Mouse (Mus musculus): Measurements from ENCODE around the gene Gpc6. TPM values are rescaled to one million over a fixed set of nuclear protein-coding genes. Genes with fewer than 3 reads are reported as not detected.

Gpc6 gene
- total and polyA plus RNA-seq, 2 experiments from 2014 or later, result 11.0 to 17.1 TPM

GRCm38 (mm10) chr14:117451391-117451991 lies 526.4 kb downstream of the Gpc6 start:
- H3K27ac ChIP-seq (ENCODE audit: low read depth), result no peak overlapping the region
- no peak overlapping the region for H3K4me3 ChIP-seq (ENCODE audit: low read depth, low read length)
- H3K27me3 ChIP-seq (ENCODE audit: control insufficient read depth, insufficient read depth, low read length), result no peaks in the 10 kb centered on the region
- H3K36me3 ChIP-seq (replicated peaks; ENCODE audit: control insufficient read depth, insufficient read depth, low read length), result no peaks in the 10 kb centered on the region
- DNase-seq (ENCODE audit: low spot score) (no peak), ATAC-seq (ENCODE audit: insufficient read depth, low read depth) (no peak)
- no peak overlapping the region for H3K9ac ChIP-seq (replicated peaks; ENCODE audit: low read depth, low read length)
- H3K9me3 ChIP-seq (replicated peaks; ENCODE audit: control insufficient read depth, low read length), result no peaks in the 10 kb centered on the region
- no peak overlapping the region for H3K4me2 ChIP-seq (ENCODE audit: low read depth, low read length)
- H3K4me1 ChIP-seq (ENCODE audit: control insufficient read depth, insufficient read depth), result no peaks in the 10 kb centered on the region
- WGBS, result 46% methylated on average over 3 of the region's 3 CpGs
- TF ChIP-seq CTCF (IDR thresholded peaks at IDR 0.05; ENCODE audit: low read depth) (no peak), EP300 (IDR thresholded peaks at IDR 0.05; ENCODE audit: low read depth) (no peak)

GRCm38 (mm10) chr14:117452150-117452549 lies 527.0 kb downstream of the Gpc6 start:
- TF ChIP-seq EP300 (IDR thresholded peaks at IDR 0.05; ENCODE audit: low read depth), result no peak
- no peak for TF ChIP-seq CTCF (IDR thresholded peaks at IDR 0.05; ENCODE audit: low read depth)
- H3K27me3 ChIP-seq (ENCODE audit: control insufficient read depth, insufficient read depth, low read length), result no peaks in the 10 kb centered on the region
- H3K9me3 ChIP-seq (replicated peaks; ENCODE audit: control insufficient read depth, low read length), result no peaks in the 10 kb centered on the region
- no peak overlapping the region for H3K4me3 ChIP-seq (ENCODE audit: low read depth, low read length)
- H3K4me2 ChIP-seq (ENCODE audit: low read depth, low read length), result no peak overlapping the region
- no peak for ATAC-seq (ENCODE audit: insufficient read depth, low read depth)
- H3K27ac ChIP-seq (ENCODE audit: low read depth), result no peak overlapping the region
- no peak for DNase-seq (ENCODE audit: low spot score)
- no peak overlapping the region for H3K9ac ChIP-seq (replicated peaks; ENCODE audit: low read depth, low read length)
- H3K36me3 ChIP-seq (replicated peaks; ENCODE audit: control insufficient read depth, insufficient read depth, low read length), result no peaks in the 10 kb centered on the region
- H3K4me1 ChIP-seq (ENCODE audit: control insufficient read depth, insufficient read depth), result no peaks in the 10 kb centered on the region
- 79% methylated on average over 7 of the region's 7 CpGs for WGBS

DNA sequence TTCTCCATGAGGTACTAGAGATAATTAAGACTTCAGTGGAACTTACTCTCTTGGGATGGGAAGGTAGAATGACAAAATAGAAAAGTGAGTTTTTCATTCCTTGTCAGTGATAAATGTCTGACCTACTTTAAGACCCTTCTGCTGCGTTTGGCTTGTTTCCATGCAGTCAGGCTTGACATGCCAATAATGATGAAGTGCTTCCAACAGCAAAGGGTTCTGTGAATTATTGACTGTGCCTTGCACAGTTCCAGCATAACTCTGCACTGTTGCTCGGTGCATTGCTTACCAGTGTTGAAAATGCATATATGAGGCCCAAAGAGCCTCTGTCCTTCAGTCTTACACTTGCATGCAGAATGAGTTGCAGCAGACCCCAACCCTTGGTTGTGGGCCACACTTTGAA lies 548.3 kb downstream of the Gpc6 start:
- 66% methylated on average over 2 of the region's 2 CpGs for WGBS
- Histone ChIP-seq H3K9ac (replicated peaks; ENCODE audit: low read depth, low read length) (no peak overlapping the region), H3K36me3 (replicated peaks; ENCODE audit: control insufficient read depth, insufficient read depth, low read length) (no peaks in the 10 kb centered on the region), H3K4me3 (ENCODE audit: low read depth, low read length) (no peak overlapping the region), H3K4me2 (ENCODE audit: low read depth, low read length) (no peak overlapping the region), H3K27ac (ENCODE audit: low read depth) (no peak overlapping the region), H3K27me3 (ENCODE audit: control insufficient read depth, insufficient read depth, low read length) (no peaks in the 10 kb centered on the region), H3K4me1 (ENCODE audit: control insufficient read depth, insufficient read depth) (no peaks in the 10 kb centered on the region), H3K9me3 (replicated peaks; ENCODE audit: control insufficient read depth, low read length) (no peaks in the 10 kb centered on the region)
- ATAC-seq (ENCODE audit: insufficient read depth, low read depth) (no peak), DNase-seq (ENCODE audit: low spot score) (no peak)
- TF ChIP-seq EP300 (IDR thresholded peaks at IDR 0.05; ENCODE audit: low read depth) (no peak), CTCF (IDR thresholded peaks at IDR 0.05; ENCODE audit: low read depth) (no peak)

- WGBS, result 25% methylated on average over 3 of the region's 3 CpGs
- no peak for ATAC-seq (ENCODE audit: insufficient read depth, low read depth)
- Histone ChIP-seq H3K27me3 (ENCODE audit: control insufficient read depth, insufficient read depth, low read length) (no peaks in the 10 kb centered on the region), H3K4me1 (ENCODE audit: control insufficient read depth, insufficient read depth) (no peaks in the 10 kb centered on the region), H3K4me3 (ENCODE audit: low read depth, low read length) (no peak overlapping the region), H3K36me3 (replicated peaks; ENCODE audit: control insufficient read depth, insufficient read depth, low read length) (no peaks in the 10 kb centered on the region), H3K9ac (replicated peaks; ENCODE audit: low read depth, low read length) (no peak overlapping the region), H3K27ac (ENCODE audit: low read depth) (no peak overlapping the region), H3K9me3 (replicated peaks; ENCODE audit: control insufficient read depth, low read length) (no peaks in the 10 kb centered on the region), H3K4me2 (ENCODE audit: low read depth, low read length) (no peak overlapping the region)
- DNase-seq (ENCODE audit: low spot score), result no peak
- TF ChIP-seq EP300 (IDR thresholded peaks at IDR 0.05; ENCODE audit: low read depth) (no peak), CTCF (IDR thresholded peaks at IDR 0.05; ENCODE audit: low read depth) (no peak)
These were observed 553.8 kb downstream of the Gpc6 start for GRCm38 (mm10) chr14:117478879-117479278.

DNA sequence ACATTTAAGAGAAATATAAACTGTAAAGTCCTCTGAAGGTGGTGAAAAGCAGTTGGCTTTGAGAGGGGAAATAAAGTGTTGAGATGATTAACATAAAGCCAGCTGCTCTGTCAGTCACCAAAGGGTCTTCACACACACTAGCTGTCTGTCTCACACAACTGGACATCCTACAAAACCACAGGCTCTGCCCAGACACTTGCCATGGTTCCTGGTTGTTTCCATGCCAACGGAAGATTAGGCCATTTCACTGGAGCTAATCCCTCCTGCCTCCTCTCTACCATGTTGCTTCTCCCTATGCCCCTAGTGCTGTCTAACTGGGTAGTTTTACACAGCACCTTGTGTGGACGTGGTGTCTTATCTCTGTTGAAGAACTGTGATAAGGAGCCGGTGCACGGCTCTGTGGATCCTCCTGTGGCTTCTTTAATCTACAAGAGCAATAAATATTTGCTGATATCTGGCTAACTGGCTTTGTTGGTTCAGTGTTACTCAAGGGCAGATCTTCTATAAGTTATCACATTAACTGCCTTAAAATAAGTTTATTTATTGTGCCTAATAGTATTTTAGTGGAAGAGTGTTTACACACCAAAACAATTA lies 562.1 kb downstream of the Gpc6 start:
- Histone ChIP-seq H3K9ac (replicated peaks; ENCODE audit: low read depth, low read length) (no peak overlapping the region), H3K27ac (ENCODE audit: low read depth) (no peak overlapping the region), H3K4me1 (ENCODE audit: control insufficient read depth, insufficient read depth) (no peaks in the 10 kb centered on the region), H3K9me3 (replicated peaks; ENCODE audit: control insufficient read depth, low read length) (no peaks in the 10 kb centered on the region), H3K36me3 (replicated peaks; ENCODE audit: control insufficient read depth, insufficient read depth, low read length) (no peaks in the 10 kb centered on the region), H3K4me3 (ENCODE audit: low read depth, low read length) (no peak overlapping the region), H3K27me3 (ENCODE audit: control insufficient read depth, insufficient read depth, low read length) (no peaks in the 10 kb centered on the region), H3K4me2 (ENCODE audit: low read depth, low read length) (no peak overlapping the region)
- DNase-seq (ENCODE audit: low spot score) (no peak), ATAC-seq (ENCODE audit: insufficient read depth, low read depth) (no peak)
- TF ChIP-seq CTCF (IDR thresholded peaks at IDR 0.05; ENCODE audit: low read depth), result no peak
- no peak for TF ChIP-seq EP300 (IDR thresholded peaks at IDR 0.05; ENCODE audit: low read depth)
- 36% methylated on average over 4 of the region's 4 CpGs for WGBS

DNA sequence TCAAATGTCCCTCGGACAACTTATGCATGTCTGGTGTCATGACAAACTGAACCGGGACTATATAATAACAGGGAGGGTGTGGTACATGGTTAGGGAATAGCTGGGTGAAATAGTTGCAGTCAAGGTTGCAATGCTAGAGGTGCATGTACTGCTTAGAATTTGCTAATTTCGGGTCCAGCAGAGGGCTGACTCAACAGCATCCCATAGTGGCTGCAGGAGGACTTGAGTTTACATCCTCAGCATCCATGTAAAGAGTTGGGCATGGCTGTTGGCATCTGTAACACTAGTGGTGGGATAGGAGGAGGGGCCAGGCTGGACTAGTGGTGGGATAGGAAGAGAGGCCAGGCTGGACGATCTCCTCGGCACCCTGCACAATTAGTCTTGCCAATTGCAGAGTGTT lies 565.4 kb downstream of the Gpc6 start:
- peak; percentile 12; the same call in 1 of the 2 replicates for TF ChIP-seq CTCF (IDR thresholded peaks at IDR 0.05; ENCODE audit: low read depth)
- no peak for TF ChIP-seq EP300 (IDR thresholded peaks at IDR 0.05; ENCODE audit: low read depth)
- 71% methylated on average over 5 of the region's 5 CpGs for WGBS
- peak; percentile 20; the same call in 1 of the 2 replicates for ATAC-seq (ENCODE audit: insufficient read depth, low read depth)

More for the DNA sequence above, 565.4 kb downstream of the Gpc6 start:
- Histone ChIP-seq H3K27me3 (ENCODE audit: control insufficient read depth, insufficient read depth, low read length) (no peaks in the 10 kb centered on the region), H3K4me1 (ENCODE audit: control insufficient read depth, insufficient read depth) (no peaks in the 10 kb centered on the region), H3K9me3 (replicated peaks; ENCODE audit: control insufficient read depth, low read length) (no peaks in the 10 kb centered on the region), H3K9ac (replicated peaks; ENCODE audit: low read depth, low read length) (no peak overlapping the region), H3K36me3 (replicated peaks; ENCODE audit: control insufficient read depth, insufficient read depth, low read length) (no peaks in the 10 kb centered on the region), H3K27ac (ENCODE audit: low read depth) (no peak overlapping the region), H3K4me2 (ENCODE audit: low read depth, low read length) (no peak overlapping the region), H3K4me3 (ENCODE audit: low read depth, low read length) (no peak overlapping the region)
- no peak for DNase-seq (ENCODE audit: low spot score)

Measured in heart, postnatal 0 days (tissue).